Mouse (Mus musculus) adrenal gland, postnatal 14 days (tissue): Measurements from ENCODE around the gene Vmn1r232. TPM values are rescaled to one million over a fixed set of nuclear protein-coding genes. Genes with fewer than 3 reads are reported as not detected.

Experiments
- DNase-seq: peaks from one replicate; pipeline ENCODE4 v3.0.0; 2021; ENCODE audit warnings: mixed read lengths
- long read RNA-seq, 2 experiments: library from polyadenylated mRNA; stranded (forward); transcript quantifications; one replicate each; pipeline ENCODE4 v2.0.0; 2021
- total RNA-seq: library from RNA; stranded (reverse); gene quantifications from 2 replicates; pipeline ENCODE4 v1.2.3, GENCODE M21; 2021

The Vmn1r232 gene
- not detected in 2 replicates for total RNA-seq
- long read RNA-seq, experiment 1: 0 reads
- long read RNA-seq, experiment 2: 0 reads

GRCm38 (mm10) chr17:20919614-20920013 lies at the start of gene Vmn1r232:
Gene Vmn1r232, minus strand, starts transcription at chr17:20919714.
- no peak for DNase-seq

- DNase-seq: no peak
These were observed 47.2 kb upstream of the Vmn1r232 start for GRCm38 (mm10) chr17:20966681-20967080.

DNA sequence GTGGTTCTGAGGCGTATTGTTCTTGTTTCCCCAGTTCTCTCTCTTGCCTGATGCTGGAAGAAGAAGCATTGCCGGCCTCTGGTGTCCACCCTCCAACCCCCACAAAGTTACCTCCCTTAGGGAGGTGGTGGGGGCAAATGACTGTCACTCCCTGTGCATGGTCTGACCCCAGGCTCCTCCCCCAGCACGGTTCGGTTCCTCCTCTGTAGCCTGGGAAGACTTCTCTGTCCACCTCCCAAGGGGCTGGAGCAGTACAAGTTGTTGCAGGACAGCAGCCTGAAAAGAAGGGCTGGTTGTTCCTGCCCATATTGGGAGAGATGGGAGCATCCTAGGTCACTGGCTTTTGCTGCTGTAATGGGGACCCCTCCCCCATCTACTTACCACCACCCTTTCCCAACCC lies 45.9 kb upstream of the Vmn1r232 start:
- DNase-seq: no peak

DNA sequence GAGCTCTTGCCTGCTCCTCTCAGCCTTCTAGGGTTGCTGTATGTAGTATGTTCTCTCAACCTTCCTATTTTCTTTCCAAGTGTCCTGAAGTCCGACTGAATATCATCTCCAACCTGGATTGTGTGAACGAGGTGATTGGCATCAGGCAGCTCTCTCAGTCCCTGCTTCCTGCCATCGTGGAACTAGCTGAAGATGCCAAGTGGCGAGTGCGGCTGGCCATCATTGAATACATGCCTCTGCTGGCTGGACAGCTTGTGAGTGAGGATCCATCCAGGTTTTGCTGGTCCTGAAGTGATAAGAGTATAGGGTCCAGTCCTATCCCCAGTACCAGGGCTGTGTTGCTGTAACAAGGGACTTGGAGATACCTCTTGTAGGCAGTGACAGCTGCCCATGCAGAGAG lies 40.9 kb upstream of the Vmn1r232 start:
- DNase-seq: no peak

DNA sequence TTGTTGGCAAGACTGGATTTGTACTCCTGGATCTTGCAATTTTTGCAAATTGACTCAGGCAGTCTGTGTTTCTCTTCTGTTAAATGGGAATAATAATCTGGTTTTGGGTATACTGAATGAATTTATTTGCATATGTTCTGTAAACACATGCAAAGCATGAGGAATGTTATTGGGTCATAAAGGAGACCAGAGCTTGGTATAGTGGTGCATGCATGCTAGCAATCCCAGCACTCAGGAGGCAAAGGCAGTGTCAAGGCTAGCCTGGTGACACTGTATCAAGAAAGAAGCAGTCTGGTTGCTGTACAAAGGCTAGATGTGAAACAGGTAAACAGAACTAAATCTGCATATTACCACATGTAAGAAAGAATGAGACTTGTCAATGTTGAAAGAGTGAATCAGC lies 27.1 kb upstream of the Vmn1r232 start:
- no peak for DNase-seq

- DNase-seq: peak; percentile 18
These were observed 26.6 kb upstream of the Vmn1r232 start for GRCm38 (mm10) chr17:20946026-20946565.

DNA sequence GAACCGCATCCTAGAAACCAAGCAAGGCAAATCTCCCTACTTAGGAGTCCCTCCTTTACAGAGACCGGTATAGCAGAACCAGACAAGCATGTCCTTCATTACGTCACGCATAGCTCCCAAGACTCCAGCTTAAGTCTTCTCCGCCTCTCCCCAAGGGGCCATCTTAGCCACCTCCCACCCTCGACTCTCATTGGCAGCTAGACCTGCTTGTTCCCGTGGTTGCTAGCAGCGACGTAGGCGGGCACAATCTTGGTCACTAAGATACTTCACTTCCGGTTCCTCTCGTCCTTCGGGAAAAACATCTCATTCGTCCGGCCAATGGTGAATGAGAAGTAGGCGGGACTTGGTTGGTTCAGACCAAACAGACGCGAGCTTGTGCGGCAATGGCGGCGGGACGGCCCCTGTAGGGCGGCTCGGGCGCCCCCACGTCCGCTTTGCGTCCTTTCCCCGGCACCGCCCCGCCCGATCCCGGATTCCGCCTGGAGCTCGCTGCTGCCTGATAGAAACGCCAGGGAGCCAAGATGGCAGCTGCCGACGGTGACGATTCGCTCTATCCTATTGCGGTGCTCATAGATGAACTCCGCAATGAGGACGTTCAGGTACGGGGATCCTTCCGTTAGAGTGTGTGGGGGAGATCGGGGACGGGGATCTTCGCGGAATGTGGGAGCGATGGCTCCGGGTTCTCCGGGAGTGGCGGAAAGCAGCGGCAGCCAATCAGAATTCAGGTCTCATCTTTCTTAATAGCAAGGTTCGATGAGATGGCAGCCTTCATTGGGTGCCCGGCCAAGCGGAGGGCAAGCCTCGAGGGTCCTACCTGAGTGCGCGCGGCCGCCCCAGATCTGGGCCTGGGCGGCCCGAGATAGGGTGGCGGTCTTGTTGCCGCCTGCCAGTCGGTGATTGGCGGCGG lies 25.7 kb upstream of the Vmn1r232 start, which contains the start of gene Ppp2r1a:
Ppp2r1a (plus strand) TSS at position 327 of the 907 bp plus-strand sequence.
- peak; percentile 98 for DNase-seq

DNA sequence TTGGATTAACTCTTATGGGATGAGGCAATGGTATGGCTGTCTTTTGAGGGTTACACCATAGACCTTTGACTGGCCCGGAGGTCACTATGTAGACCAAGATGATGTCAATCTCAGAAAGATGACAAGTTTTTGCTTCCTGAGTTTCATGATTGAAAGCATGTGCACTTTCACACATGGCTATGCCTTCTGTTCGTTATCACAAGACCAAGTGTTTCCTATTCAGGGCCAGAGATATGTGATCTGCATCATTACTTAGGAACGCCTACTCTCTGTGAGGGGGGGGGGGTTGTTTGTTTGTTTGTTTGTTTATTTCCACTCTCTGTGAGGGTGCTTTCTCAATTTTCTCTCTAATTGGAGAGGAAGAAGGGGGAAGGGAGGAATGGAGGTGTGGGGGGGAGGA lies 24.7 kb upstream of the Vmn1r232 start:
- DNase-seq: no peak

DNA sequence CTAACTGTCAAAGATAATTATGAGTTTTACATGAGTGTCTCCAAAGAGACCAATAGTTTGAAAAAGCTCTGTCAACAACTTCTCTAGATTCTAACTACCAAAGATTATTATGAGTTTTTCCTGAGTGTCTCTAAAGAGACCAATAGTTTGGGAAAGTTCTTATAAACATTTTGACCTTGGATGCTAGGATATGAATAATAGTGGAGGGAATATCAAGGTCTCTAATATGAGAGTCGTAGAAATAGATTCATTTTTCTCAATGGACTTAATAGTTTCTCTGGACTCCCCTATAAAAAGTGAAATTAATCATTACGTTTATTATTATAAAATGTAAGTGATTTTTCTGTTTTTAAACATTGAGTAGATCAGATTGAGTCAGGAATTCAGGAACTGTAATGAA lies 14.5 kb downstream of the Vmn1r232 start, which contains the start of gene Vmn1r231:
Vmn1r231 (minus strand) TSS at position 101 of the 400 bp plus-strand sequence.
- no peak for DNase-seq

Other genes starting within 250 kb of the Vmn1r232 start
- not detected in 2 replicates for gene Vmn1r226, start 236.9 kb downstream of the Vmn1r232 start, total RNA-seq
- gene Vmn1r227, start 189.9 kb downstream of the Vmn1r232 start, total RNA-seq: not detected in 2 replicates
- gene Vmn1r228, start 133.6 kb downstream of the Vmn1r232 start, total RNA-seq: not detected in 2 replicates
- gene Vmn1r229, start 108.2 kb downstream of the Vmn1r232 start, total RNA-seq: not detected in 2 replicates
- gene Vmn1r230, start 79.3 kb downstream of the Vmn1r232 start, total RNA-seq: not detected in 2 replicates
- not detected in 2 replicates for gene Vmn1r231, start 14.6 kb downstream of the Vmn1r232 start, total RNA-seq
- gene Ppp2r1a, start 25.6 kb upstream of the Vmn1r232 start, total RNA-seq: 286 and 318 TPM in 2 replicates
- not detected in 2 replicates for gene Vmn1r233, start 76.8 kb upstream of the Vmn1r232 start, total RNA-seq
- 18.5 and 23.8 TPM in 2 replicates for gene Zfp160, start 89.2 kb upstream of the Vmn1r232 start, total RNA-seq